Mouse (Mus musculus) ES-Bruce4 (cell line): ENCODE data around the gene Cyp17a1.

ENCODE experiments used
- CTCF ChIP-seq: IDR thresholded peaks from one replicate; pipeline ENCODE4 v1.8.1; 2011; ENCODE audit warnings: low read depth, low read length
- EP300 ChIP-seq: IDR thresholded peaks from 2 replicates; pipeline ENCODE4 v1.6.1; 2011; ENCODE audit warnings: low read depth, low read length; ENCODE audit not compliant: insufficient read depth

DNA sequence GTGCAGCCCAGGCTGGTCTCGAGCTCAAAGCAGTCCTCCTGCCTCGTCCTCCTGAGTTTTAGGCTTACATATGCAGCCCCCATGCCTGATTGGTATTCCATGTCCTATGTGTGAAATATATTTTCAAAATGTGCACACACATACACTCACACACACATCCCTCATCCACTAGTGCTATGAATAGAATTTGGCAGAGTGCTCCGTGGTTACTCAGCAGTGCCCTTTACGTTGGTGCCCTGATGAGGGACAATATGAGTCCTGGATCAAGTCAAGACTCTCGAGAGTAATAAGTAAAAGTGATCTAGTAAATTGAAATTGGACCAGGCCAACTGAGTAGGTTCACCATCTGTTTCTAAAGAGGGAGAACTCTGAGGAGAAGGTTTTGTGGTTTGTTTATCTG lies 29.7 kb downstream of the Cyp17a1 start:
- TF ChIP-seq CTCF (no peak), EP300 (no peak)
